Mouse (Mus musculus) embryonic facial prominence, embryonic 11.5 days (tissue): ENCODE results near the gene Eif4g1. TPM values are rescaled to one million over a fixed set of nuclear protein-coding genes. Genes with fewer than 3 reads are reported as not detected.
A peak's percentile ranks its signal among the peaks of the same experiment; 100 is the strongest.

Source experiments
- ATAC-seq: fragments of 200-750 bp; cut with Nextera tagmentation; replicated peaks from 2 replicates; pipeline ENCODE4 v1.8.0; 2017; ENCODE audit warnings: low read depth; ENCODE audit not compliant: insufficient number of reproducible peaks, low FRiP score, low TSS enrichment
- DNase-seq: peaks from one replicate; pipeline ENCODE4 v3.0.0-alpha.2; 2015; ENCODE audit warnings: low spot score
- H3K27ac ChIP-seq: fragments of 300-500 bp; sonication (generic); replicated peaks from 2 replicates; pipeline ENCODE4 v1.5.1; 2014; ENCODE audit warnings: mild to moderate bottlenecking, low read depth, low read length, control low read depth
- H3K27me3 ChIP-seq: fragments of 300-500 bp; sonication (generic); 2 replicates; pipeline ENCODE4 v1.6.1; 2014; ENCODE audit warnings: mild to moderate bottlenecking, low read length, moderate library complexity, mixed read lengths; ENCODE audit not compliant: control insufficient read depth, insufficient read depth
- H3K36me3 ChIP-seq: fragments of 300-500 bp; sonication (generic); replicated peaks from 2 replicates; pipeline ENCODE4 v1.6.1; 2014; ENCODE audit warnings: low read depth, mild to moderate bottlenecking, low read length, moderate library complexity, mixed read lengths; ENCODE audit not compliant: control insufficient read depth, insufficient read depth
- H3K4me1 ChIP-seq: fragments of 300-500 bp; sonication (generic); 2 replicates; pipeline ENCODE4 v1.6.1; 2014; ENCODE audit warnings: low read length, mixed read lengths; ENCODE audit not compliant: control insufficient read depth, insufficient read depth
- H3K4me2 ChIP-seq: fragments of 300-500 bp; sonication (generic); 2 replicates; pipeline ENCODE4 v1.6.1; 2014; ENCODE audit warnings: low read depth, mild to moderate bottlenecking, control low read depth, low read length, moderate library complexity
- H3K4me3 ChIP-seq: fragments of 300-500 bp; sonication (generic); 2 replicates; pipeline ENCODE4 v1.5.1; 2014; ENCODE audit warnings: low read depth, low read length, control low read depth
- H3K9ac ChIP-seq: fragments of 300-500 bp; sonication (generic); replicated peaks from 2 replicates; pipeline ENCODE4 v1.6.1; 2014; ENCODE audit warnings: mild to moderate bottlenecking, control low read depth, low read length
- H3K9me3 ChIP-seq: fragments of 300-500 bp; sonication (generic); replicated peaks from 2 replicates; pipeline ENCODE4 v1.6.1; 2016; ENCODE audit warnings: mild to moderate bottlenecking, low read length, inconsistent platforms, mixed read lengths; ENCODE audit not compliant: control insufficient read depth
- WGBS: fragments of 180-500 bp; shearing (Covaris S2); extraction: QIAGEN DNeasy Blood & Tissue Kit; methylation state at CpG from one replicate; pipeline ENCODE4 v1.1.7; 2014; 5-methylcytosine and 5-hydroxymethylcytosine counted together
- polyA plus RNA-seq: library from polyadenylated mRNA; unstranded; fragments of >200 nt; fragmentation: Nextera tagmentation; extraction: Ambion mirVana; gene quantifications from 2 replicates; pipeline ENCODE4 v1.2.1, GENCODE M21; 2014

The Eif4g1 gene
- polyA plus RNA-seq, 1 experiment from 2014 or later: 156 TPM

DNA sequence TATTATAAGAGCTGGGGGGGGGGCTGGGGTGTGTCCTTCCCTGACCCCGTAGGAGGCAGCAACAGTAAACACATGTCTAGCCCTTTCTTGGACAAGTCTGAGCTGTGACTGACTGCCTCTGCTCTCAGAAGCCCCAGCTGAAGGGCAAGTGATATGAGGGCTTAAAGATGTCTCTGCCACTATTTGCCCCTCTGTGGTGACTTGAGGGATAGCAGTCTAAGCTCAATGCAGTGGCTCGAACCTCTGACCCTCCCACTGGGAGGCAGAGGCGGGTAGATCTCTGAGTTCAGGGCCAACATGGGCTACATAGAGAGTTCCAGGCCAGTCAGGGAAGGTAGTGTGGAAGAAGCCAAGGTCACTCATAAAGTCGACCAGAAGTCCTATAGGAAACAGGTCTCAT, 42.7 kb downstream of the Eif4g1 start:
- Histone ChIP-seq H3K27ac (no peak overlapping the region), H3K9ac (no peak overlapping the region), H3K4me3 (no peak overlapping the region), H3K9me3 (no peaks in the 10 kb centered on the region), H3K36me3 (peaks cover 3% of the 10 kb centered on the region), H3K4me2 (no peak overlapping the region), H3K4me1 (peaks cover 4% of the 10 kb centered on the region; the same call in 1 of the 2 replicates), H3K27me3 (no peaks in the 10 kb centered on the region)
- no peak for ATAC-seq
- WGBS: 93% methylated on average over 4 of the region's 4 CpGs
- DNase-seq: no peak

GRCm38 (mm10) chr16:20712190-20712589, 44.1 kb downstream of the Eif4g1 start:
- Histone ChIP-seq H3K27ac (no peak overlapping the region), H3K4me1 (peaks cover 4% of the 10 kb centered on the region; the same call in 1 of the 2 replicates), H3K4me2 (no peak overlapping the region), H3K9me3 (no peaks in the 10 kb centered on the region), H3K9ac (no peak overlapping the region), H3K27me3 (no peaks in the 10 kb centered on the region), H3K4me3 (no peak overlapping the region), H3K36me3 (peaks cover 3% of the 10 kb centered on the region; the same call in 1 of the 2 replicates)
- ATAC-seq: no peak
- WGBS: 66% methylated on average over 9 of the region's 9 CpGs
- no peak for DNase-seq

DNA sequence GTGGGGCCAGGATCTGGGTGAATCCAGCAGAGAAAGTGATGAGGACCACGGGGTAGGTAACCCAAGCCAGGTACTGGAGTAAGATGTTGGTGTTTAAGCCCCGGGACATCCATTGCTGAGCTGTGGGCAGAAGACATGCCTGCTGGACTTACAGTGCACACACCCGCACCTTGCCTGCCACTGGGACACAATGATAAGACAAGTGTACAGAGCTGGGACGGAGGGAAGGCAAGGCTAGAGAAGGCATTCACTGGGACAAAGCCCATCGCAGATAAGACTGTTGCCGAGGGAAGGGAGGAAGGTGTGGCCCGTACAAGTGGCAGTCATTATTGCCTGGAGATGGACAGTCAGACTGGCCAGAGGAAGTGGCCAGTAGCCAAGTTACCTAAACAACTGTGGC, 44.8 kb downstream of the Eif4g1 start:
- WGBS: 88% methylated on average over 7 of the region's 7 CpGs
- Histone ChIP-seq H3K36me3 (peaks cover 3% of the 10 kb centered on the region; the same call in 1 of the 2 replicates), H3K27ac (no peak overlapping the region), H3K4me2 (no peak overlapping the region), H3K4me1 (peaks cover 4% of the 10 kb centered on the region; the same call in 1 of the 2 replicates), H3K9ac (no peak overlapping the region), H3K9me3 (no peaks in the 10 kb centered on the region), H3K4me3 (no peak overlapping the region), H3K27me3 (no peaks in the 10 kb centered on the region)
- DNase-seq (no peak), ATAC-seq (no peak)

DNA sequence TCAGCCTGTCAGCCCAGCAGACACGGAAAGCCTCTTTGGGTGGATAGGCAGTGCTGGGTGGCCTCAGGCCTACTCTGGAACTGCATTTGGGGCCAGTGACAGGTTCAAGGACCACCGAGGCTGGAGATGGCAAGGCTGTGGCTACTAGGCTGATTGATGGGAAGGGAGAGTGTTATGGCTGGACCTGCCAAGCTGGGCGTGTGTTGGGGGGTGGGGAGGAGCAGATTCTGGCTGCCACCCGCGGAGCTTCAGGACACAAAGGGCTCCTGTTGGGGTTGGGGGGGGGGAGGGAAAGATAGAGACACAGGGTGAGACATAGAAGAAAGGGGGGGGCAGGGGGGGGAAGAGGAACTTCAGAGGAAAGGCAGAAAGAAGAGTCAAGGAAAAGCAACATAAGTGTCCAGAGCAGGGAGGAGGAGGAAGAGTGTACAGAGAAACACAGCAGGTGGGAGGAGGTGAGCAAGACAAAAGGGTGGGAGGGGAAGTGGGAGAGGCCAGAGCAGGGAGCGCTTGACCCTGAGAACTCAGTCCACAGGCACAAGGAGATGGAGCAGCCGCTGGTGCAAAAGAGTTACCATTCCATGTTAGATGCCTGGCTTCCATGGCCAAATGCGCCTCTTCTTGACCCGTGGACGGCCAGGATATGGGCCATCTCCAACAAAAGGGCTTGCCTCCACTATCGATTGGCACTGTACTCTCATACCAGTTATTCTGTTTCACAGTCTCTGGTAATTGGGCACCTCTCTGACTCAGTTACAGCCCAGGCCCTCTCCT, 46.4 kb downstream of the Eif4g1 start:
- Histone ChIP-seq H3K4me2 (peak overlapping the region; percentile 89), H3K4me3 (peak overlapping the region; percentile 69), H3K27ac (no peak overlapping the region), H3K36me3 (0 out of 2 replicates have a peak, but pooled peaks cover 3% of the 10 kb centered on the region), H3K9me3 (no peaks in the 10 kb centered on the region), H3K4me1 (peaks cover 4% of the 10 kb centered on the region; the same call in 1 of the 2 replicates), H3K27me3 (no peaks in the 10 kb centered on the region), H3K9ac (no peak overlapping the region)
- ATAC-seq: no peak
- WGBS: 31% methylated on average over 11 of the region's 11 CpGs
- DNase-seq: no peak

DNA sequence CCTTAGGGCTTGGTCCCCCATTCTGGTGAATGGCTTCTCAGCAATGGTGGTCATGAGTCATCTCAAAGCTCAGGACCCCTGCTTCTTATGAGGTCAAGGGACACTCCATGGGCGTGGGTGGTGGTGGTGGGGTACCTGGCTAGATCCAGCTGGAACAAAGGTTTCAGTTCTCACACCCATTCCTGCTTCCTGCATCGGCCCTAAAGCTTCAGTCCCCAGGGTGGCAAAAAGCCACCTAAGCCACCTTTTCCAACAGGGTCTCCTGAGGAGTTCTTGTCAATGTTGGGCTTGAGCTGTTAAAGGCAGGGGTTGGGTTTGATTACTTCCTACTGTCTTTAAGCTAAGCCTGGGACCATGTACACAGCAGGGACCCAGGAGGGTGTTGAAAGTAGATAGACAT, 47.0 kb downstream of the Eif4g1 start:
- WGBS: 46% methylated on average over 2 of the region's 2 CpGs
- Histone ChIP-seq H3K9ac (peak overlapping the region; percentile 83; the same call in 1 of the 2 replicates), H3K36me3 (0 out of 2 replicates have a peak, but pooled peaks cover 3% of the 10 kb centered on the region), H3K4me2 (peak overlapping the region; percentile 89), H3K27me3 (no peaks in the 10 kb centered on the region), H3K4me1 (peaks cover 4% of the 10 kb centered on the region; the same call in 1 of the 2 replicates), H3K27ac (no peak overlapping the region), H3K4me3 (peak overlapping the region; percentile 69), H3K9me3 (no peaks in the 10 kb centered on the region)
- ATAC-seq: no peak
- no peak for DNase-seq

DNA sequence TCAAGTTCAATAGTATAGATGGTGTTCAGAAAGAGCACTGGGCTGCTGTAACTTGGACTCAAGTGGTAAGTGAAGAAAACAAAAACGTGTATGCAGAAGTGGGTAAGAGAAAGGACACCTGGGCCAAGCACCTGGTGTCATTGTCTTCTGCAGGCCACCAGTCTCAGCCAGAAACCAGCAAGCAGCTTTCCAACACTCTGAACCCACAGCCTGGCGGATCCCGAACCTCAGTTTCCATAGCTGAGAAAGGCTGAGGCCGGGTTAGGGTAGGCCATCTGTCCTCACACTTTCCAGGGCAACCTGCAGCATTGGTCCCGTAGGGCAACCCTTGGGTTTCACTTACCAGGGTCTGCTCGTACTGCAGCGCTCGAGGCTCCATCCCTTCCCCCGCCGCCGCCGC, 47.5 kb downstream of the Eif4g1 start:
- DNase-seq: no peak
- Histone ChIP-seq H3K4me1 (peaks cover 4% of the 10 kb centered on the region; the same call in 1 of the 2 replicates), H3K9me3 (no peaks in the 10 kb centered on the region), H3K4me2 (peak overlapping the region; percentile 89), H3K9ac (peak overlapping the region; percentile 83), H3K27ac (peak overlapping the region; percentile 88), H3K27me3 (no peaks in the 10 kb centered on the region), H3K4me3 (peak overlapping the region; percentile 69), H3K36me3 (peaks cover 3% of the 10 kb centered on the region; the same call in 1 of the 2 replicates)
- no peak; the same call in 1 of the 2 replicates for ATAC-seq
- under 1% methylated on average over 12 of the region's 12 CpGs for WGBS

GRCm38 (mm10) chr16:20715976-20716840, 48.1 kb downstream of the Eif4g1 start:
- peak; percentile 93 for DNase-seq
- peak overlapping the region; percentile 83 for H3K9ac ChIP-seq
- peak; percentile 90 for ATAC-seq
- H3K4me2 ChIP-seq: peak overlapping the region; percentile 89
- H3K27ac ChIP-seq: peak overlapping the region; percentile 88
- H3K27me3 ChIP-seq: no peaks in the 10 kb centered on the region
- no peaks in the 10 kb centered on the region for H3K9me3 ChIP-seq
- H3K36me3 ChIP-seq: peaks cover 3% of the 10 kb centered on the region; the same call in 1 of the 2 replicates
- WGBS: 0% methylated on average over 51 of the region's 68 CpGs
- H3K4me1 ChIP-seq: peaks cover 4% of the 10 kb centered on the region; the same call in 1 of the 2 replicates
- peak overlapping the region; percentile 69 for H3K4me3 ChIP-seq
